Mouse (Mus musculus) limb, embryonic 14.5 days (tissue): Measurements from ENCODE around the gene Lrp2. TPM values are rescaled to one million over a fixed set of nuclear protein-coding genes. Genes with fewer than 3 reads are reported as not detected.

ENCODE experiments used
- ATAC-seq: fragments of 200-750 bp; cut with Nextera tagmentation; 2 replicates; pipeline ENCODE4 v1.8.0; 2017; ENCODE audit warnings: low read depth, moderate number of reproducible peaks, moderate TSS enrichment; ENCODE audit not compliant: low FRiP score
- DNase-seq: peaks from one replicate; pipeline ENCODE4 v3.0.0-alpha.2; 2015; ENCODE audit warnings: low spot score
- H3K27ac ChIP-seq: fragments of 300-500 bp; sonication (generic); replicated peaks from 2 replicates; pipeline ENCODE4 v1.5.1; 2014; ENCODE audit warnings: low read depth, mild to moderate bottlenecking, low read length, moderate library complexity, mixed read lengths
- H3K27me3 ChIP-seq: fragments of 300-500 bp; sonication (generic); 2 replicates; pipeline ENCODE4 v1.6.1; 2014; ENCODE audit warnings: low read length, mixed read lengths; ENCODE audit not compliant: control insufficient read depth, insufficient read depth
- H3K36me3 ChIP-seq: fragments of 300-500 bp; sonication (generic); 2 replicates; pipeline ENCODE4 v1.6.1; 2014; ENCODE audit warnings: mild to moderate bottlenecking, low read length, moderate library complexity, mixed read lengths; ENCODE audit not compliant: control insufficient read depth, insufficient read depth
- H3K4me1 ChIP-seq: fragments of 300-500 bp; sonication (generic); 2 replicates; pipeline ENCODE4 v1.6.1; 2014; ENCODE audit warnings: antibody characterized with exemption, low read length, mixed read lengths; ENCODE audit not compliant: control insufficient read depth, insufficient read depth
- H3K4me2 ChIP-seq: fragments of 300-500 bp; sonication (generic); replicated peaks from 2 replicates; pipeline ENCODE4 v1.6.1; 2014; ENCODE audit warnings: low read depth, mild to moderate bottlenecking, low read length, moderate library complexity; ENCODE audit not compliant: severe bottlenecking
- H3K4me3 ChIP-seq: fragments of 300-500 bp; sonication (generic); replicated peaks from 2 replicates; pipeline ENCODE4 v1.5.1; 2014; ENCODE audit warnings: low read length
- H3K9ac ChIP-seq: fragments of 300-500 bp; sonication (generic); 2 replicates; pipeline ENCODE4 v1.6.1; 2014; ENCODE audit warnings: mild to moderate bottlenecking, low read depth, low read length, moderate library complexity; ENCODE audit not compliant: severe bottlenecking
- H3K9me3 ChIP-seq: fragments of 300-500 bp; sonication (generic); 2 replicates; pipeline ENCODE4 v1.6.1; 2016; ENCODE audit warnings: low read length; ENCODE audit not compliant: control insufficient read depth
- POLR2A ChIP-seq: fragments of 200-500 bp; IDR thresholded peaks from 2 replicates; pipeline ENCODE4 v1.8.0; 2012; ENCODE audit warnings: inconsistent platforms, mild to moderate bottlenecking, moderate library complexity, borderline replicate concordance; ENCODE audit not compliant: insufficient read depth, insufficient read length; ENCODE audit errors: extremely low read depth
- WGBS: fragments of 180-500 bp; shearing (Covaris S2); extraction: QIAGEN DNeasy Blood & Tissue Kit; methylation state at CpG from one replicate; pipeline ENCODE4 v1.1.7; 2014; 5-methylcytosine and 5-hydroxymethylcytosine counted together
- polyA plus RNA-seq, 2 experiments: library from polyadenylated mRNA; depleted of rRNA in 1 of 2; stranded (reverse) in 1 of 2; unstranded in 1 of 2; fragments of >200 nt; fragmentation: Nextera tagmentation in 1 of 2; extraction: Ambion mirVana in 1 of 2; gene quantifications; 2 replicates each; pipeline versions ENCODE4 v1.2.1 to v1.2.3; 2012 to 2014

Lrp2 gene
- polyA plus RNA-seq, 2 experiments: 0.01 to 0.09 TPM

DNA sequence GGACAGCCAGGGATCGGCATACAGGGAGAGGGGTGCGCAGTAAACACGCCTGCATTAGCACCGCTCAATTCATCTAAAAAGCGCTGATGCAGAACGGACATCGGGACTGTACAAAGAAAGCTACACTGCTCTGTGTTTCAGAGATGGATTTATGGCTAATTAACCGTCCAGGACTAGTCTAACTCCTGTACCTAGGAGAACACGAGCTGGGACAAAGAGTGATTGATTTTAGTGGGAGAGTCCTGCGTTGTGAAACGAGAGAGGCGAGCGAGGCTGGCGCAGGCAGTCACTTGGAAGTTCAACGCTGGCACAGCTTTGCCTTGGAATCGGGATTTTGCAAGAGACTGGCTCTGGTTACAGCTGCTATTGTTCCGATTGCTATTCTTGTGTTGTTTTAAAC is 43.4 kb upstream of the Lrp2 start:
- Histone ChIP-seq H3K9ac (no peak overlapping the region), H3K4me3 (no peak overlapping the region), H3K36me3 (no peaks in the 10 kb centered on the region), H3K4me2 (no peak overlapping the region), H3K27ac (no peak overlapping the region), H3K27me3 (no peaks in the 10 kb centered on the region), H3K9me3 (peaks cover 3% of the 10 kb centered on the region; the same call in 1 of the 2 replicates), H3K4me1 (no peaks in the 10 kb centered on the region)
- no peak for TF ChIP-seq POLR2A
- 59% methylated on average over 17 of the region's 17 CpGs for WGBS
- no peak for ATAC-seq
- DNase-seq: no peak

DNA sequence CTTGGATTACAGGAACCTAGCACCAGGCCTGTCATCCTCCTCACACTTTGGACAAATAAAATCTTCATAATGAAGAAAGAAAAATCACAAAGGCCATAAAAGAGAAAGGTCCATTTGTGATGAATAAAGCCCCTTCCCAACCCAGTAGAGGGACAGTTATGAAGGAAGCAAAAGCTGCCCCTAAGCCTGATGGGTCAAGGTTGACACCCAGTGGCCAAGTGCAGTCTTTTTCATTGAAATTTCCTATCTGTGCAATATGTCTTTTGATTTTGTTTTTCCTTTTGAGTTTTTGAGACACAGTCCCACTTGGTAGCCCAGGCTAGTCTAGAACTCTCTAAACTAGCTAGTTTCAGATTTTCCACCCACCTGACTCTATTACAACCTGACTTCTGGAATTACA is 33.4 kb upstream of the Lrp2 start:
- no peaks in the 10 kb centered on the region for H3K4me1 ChIP-seq
- no peak for TF ChIP-seq POLR2A

DNA sequence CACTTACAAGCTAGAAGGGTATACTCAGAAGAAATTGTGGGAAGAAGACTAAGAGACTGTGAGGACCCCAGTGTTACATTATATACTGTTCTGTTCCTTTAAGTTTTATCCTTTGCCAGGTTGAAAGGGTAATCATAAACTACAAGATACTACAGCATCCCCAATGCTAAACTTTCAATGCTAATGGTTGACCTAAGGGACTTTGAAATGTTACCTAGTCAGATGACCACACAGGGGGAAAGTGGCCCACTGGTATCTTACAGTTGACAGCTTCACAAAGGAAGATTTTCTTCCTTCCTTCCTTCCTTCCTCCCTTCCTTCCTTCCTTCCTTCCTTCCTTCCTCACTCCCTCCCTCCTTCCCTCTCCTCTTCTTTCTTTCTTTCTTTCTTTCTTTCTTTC is 32.5 kb upstream of the Lrp2 start:
- Histone ChIP-seq H3K9ac (no peak overlapping the region), H3K27ac (no peak overlapping the region), H3K27me3 (no peaks in the 10 kb centered on the region), H3K4me1 (no peaks in the 10 kb centered on the region), H3K4me2 (no peak overlapping the region), H3K4me3 (no peak overlapping the region), H3K9me3 (no peaks in the 10 kb centered on the region), H3K36me3 (no peaks in the 10 kb centered on the region)
- no peak for TF ChIP-seq POLR2A
- ATAC-seq (no peak), DNase-seq (no peak)

More for the DNA sequence above, 33.4 kb upstream of the Lrp2 start:
- Histone ChIP-seq H3K9ac (no peak overlapping the region), H3K4me3 (no peak overlapping the region), H3K4me2 (no peak overlapping the region), H3K36me3 (no peaks in the 10 kb centered on the region), H3K27ac (no peak overlapping the region), H3K27me3 (no peaks in the 10 kb centered on the region), H3K9me3 (no peaks in the 10 kb centered on the region)
- no peak for ATAC-seq
- no peak for DNase-seq

DNA sequence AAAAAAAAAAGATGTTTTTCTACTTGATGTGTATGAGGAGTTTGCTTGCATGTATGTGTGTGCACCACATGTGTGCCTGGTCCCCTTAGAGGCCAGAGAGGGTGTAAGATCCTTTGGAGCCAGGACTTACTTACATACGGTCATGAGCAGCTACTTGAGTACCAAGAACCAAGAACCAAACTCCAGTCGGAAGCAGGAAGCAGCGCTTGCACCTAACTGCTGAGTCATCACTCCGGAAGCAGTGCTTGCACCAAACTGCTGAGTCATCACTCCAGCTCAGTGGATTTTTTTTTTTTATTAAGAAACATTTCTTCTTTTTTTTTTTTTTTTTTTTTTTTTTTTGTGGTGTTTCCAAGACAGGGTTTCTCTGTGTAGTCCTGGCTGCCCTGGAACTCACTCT is 27.4 kb upstream of the Lrp2 start:
- H3K4me2 ChIP-seq: no peak overlapping the region
- H3K4me3 ChIP-seq: no peak overlapping the region
- no peaks in the 10 kb centered on the region for H3K27me3 ChIP-seq
- no peaks in the 10 kb centered on the region for H3K9me3 ChIP-seq
- H3K27ac ChIP-seq: no peak overlapping the region
- ATAC-seq (no peak), DNase-seq (no peak)
- 67% methylated on average over 4 of the region's 4 CpGs for WGBS
- H3K36me3 ChIP-seq: no peaks in the 10 kb centered on the region
- H3K9ac ChIP-seq: no peak overlapping the region
- TF ChIP-seq POLR2A: no peak
- 0 out of 2 replicates have a peak, but pooled peaks cover 6% of the 10 kb centered on the region for H3K4me1 ChIP-seq

DNA sequence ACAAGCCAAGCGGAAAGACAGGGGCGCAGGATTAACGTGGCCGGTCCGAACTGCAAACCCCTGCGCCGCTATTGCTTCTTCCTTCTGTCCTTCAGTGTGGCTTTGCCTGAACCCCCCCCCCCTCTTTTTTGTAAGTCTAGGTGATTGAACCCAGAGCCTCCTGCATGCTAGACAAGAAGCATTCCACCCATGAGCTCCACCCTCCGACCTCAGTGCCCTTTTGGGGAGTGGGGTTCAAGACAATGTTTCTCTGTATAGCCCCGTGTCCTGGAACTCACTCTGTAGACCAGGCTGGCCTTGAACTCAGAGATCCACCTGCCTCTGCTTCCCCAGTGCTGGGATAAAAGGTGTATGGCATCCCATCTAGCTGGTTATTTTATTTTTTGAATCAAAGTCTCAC is 26.9 kb upstream of the Lrp2 start:
- H3K9ac ChIP-seq: no peak overlapping the region
- H3K27ac ChIP-seq: no peak overlapping the region
- H3K27me3 ChIP-seq: no peaks in the 10 kb centered on the region
- 36% methylated on average over 9 of the region's 9 CpGs for WGBS
- ATAC-seq: no peak
- H3K4me1 ChIP-seq: 0 out of 2 replicates have a peak, but pooled peaks cover 6% of the 10 kb centered on the region
- TF ChIP-seq POLR2A: no peak
- no peak overlapping the region; the same call in 1 of the 2 replicates for H3K4me2 ChIP-seq
- no peaks in the 10 kb centered on the region for H3K9me3 ChIP-seq
- no peak for DNase-seq
- H3K4me3 ChIP-seq: no peak overlapping the region
- no peaks in the 10 kb centered on the region for H3K36me3 ChIP-seq

DNA sequence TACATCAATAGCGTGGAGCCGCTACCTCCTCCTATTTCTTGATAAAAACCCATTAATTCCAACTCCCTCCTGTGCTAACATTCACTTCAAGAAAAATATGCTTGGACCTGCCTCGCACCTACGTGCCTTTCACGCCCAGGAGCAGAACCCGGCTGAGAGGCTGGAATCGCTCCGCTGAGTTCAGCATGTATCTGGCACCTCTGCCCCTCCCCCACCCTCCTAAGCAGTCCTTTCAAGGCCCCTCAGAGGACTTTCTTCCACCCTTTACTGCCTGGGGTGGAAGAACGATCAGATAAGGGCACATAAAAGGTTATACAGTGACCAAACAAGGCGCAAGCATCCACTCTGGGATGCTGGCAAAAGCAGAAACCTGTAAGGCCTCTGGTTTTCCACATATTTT is 26.4 kb upstream of the Lrp2 start:
- H3K9me3 ChIP-seq: no peaks in the 10 kb centered on the region
- no peaks in the 10 kb centered on the region for H3K36me3 ChIP-seq
- H3K27ac ChIP-seq: no peak overlapping the region
- no peak for TF ChIP-seq POLR2A
- DNase-seq (no peak), ATAC-seq (no peak)
- H3K4me2 ChIP-seq: no peak overlapping the region; the same call in 1 of the 2 replicates
- H3K4me1 ChIP-seq: 0 out of 2 replicates have a peak, but pooled peaks cover 6% of the 10 kb centered on the region
- no peaks in the 10 kb centered on the region for H3K27me3 ChIP-seq
- H3K9ac ChIP-seq: 0 out of 2 replicates have a peak overlapping the region, but pooled peaks have one; percentile 41
- no peak overlapping the region for H3K4me3 ChIP-seq
- 5% methylated on average over 10 of the region's 10 CpGs for WGBS
